Mouse (Mus musculus) yolk sac, embryonic 10.5 days (tissue): ENCODE results near the gene Nde1.

Experiments
- DNase-seq: peaks from one replicate; pipeline ENCODE4 v3.0.0-alpha.2; 2017; ENCODE audit warnings: low spot score

Nde1 gene

DNA sequence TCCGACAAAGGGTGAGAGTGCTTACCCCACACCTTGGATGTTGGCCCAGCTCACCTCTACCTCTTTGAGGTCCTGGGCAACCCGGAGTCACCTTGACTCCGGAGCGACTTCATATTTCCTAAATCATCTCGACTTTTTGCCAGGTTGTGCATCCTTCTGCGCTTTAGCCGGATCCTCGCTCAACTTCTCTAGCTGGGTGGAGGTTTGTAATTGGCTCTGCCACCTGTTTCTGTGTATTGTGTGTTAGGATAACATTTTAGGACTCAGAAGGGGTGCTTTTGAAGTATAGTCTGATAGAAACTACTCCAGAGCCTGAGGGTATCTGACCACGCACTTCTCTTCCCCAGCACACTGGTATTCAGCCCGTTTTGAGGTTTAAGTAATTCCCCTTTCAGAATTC, 656 bp downstream of the Nde1 start:
- no peak for DNase-seq

DNA sequence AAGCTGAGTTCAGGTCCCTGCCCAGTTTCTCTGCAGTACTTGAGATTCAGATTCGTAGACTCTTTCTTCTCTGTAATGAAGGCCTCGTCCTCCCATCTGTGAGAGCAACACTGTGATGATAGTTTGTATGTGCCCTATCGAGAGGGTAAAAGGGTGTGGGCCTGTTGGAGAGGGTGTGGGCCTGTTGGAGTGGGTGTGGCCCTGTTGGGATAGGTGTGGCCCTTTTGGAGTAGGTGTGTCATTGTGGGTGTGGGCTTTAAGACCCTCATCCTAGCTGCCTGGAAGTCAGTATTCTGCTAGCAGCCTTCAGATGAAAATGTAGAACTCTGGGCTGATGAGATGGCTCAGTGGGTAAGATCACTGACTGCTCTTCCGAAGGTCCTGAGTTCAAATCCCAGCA, 3.4 kb downstream of the Nde1 start:
- no peak for DNase-seq

DNA sequence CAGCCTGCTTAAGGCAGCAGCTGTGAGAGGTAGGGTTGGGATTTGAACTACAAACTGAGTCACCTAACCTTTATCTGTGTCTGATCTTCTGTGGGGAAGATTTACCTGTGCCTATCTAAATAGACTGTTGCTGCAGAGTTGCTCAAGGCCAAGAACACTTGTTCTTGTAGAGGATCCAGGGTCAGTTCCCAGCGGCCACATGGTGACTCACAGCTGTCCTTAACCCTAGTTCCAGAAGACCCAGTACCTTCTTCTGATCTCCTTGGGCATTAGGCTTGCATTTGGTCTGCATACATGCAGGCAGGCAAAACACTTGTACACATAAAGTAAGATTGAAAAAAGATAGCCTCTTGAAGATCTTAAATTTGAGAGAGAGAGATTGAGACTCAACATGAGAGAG, 6.6 kb downstream of the Nde1 start:
- DNase-seq, result no peak

DNA sequence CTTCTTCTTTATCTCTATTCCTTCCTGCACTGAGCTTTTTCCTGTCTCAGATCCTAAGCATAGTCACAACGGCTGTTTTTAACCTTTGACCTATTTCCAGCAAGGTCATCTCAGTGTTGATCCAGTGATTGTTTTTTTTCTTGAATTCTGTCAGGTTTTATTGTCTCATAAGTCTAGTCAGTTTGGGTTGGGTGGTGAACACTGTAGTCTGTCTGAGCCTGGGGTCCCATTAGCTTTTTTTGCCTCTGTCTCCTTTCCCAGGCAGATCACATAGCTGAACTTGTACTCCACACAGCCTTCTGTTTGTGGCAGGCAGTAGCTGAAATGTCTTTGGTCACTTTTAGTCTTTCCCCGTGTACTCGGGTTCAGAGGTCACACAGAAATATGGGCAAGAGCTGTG, 15.0 kb downstream of the Nde1 start:
- DNase-seq, result peak; percentile 72

- no peak for DNase-seq
Observed at GRCm38 (mm10) chr16:14180163-14180733, 17.2 kb downstream of the Nde1 start.

DNA sequence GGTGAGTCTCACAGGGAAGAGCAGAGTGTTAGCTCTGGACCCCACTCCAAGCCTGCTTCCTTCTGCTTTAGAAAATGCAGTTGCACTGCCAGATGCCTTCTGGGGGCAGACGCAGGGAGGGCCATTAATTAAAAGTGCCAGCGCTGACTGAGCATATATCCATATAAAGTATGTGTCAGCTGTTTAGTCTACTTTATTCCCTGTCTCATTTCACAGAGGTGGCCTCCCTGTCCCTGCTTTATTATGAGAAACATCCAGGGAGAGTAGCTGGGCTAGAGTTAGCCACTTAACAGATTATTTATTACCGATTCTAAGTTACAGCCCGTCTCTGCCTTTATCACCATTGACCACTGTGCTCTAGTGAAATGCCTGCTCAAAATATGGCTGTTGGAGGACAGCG, 19.3 kb downstream of the Nde1 start:
- DNase-seq, result no peak

DNA sequence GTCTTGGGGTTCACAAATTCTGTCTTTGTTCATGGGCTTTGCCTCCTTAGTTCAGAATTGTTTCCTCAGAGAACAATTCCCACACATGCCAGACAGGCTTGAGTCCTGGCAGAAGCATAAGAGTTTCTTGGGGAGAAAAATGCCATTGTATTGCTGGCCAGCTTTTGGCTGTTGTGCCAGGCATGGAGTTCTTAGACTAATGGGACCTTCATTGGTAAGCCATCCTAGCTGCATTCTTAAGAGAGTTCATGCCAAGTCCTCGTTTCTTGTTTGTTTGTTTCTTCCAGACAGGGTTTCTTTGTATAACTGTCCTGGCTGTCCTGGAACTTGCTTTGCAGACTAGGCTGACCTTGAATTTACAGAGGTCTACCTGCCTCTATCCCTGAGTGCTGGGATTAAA, 20.8 kb downstream of the Nde1 start:
- no peak for DNase-seq

DNA sequence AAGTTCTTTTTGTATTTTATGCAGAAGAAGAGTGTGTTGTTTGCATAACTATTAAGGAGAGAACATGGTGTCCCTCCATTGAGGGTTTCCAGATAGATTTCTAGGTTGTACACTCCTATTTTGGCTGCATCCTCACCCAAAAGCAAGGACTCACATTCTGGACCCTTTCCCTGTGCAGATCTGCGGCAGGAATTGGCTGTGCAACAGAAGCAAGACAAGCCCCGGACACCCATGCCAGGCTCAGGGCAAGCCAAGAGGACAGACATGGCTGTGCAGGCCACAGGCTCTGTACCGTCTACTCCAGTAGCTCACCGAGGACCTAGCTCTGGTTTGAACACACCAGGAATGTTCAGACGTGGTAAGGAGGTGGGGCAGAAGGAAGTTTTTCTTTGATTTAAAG, 22.4 kb downstream of the Nde1 start:
- DNase-seq, result no peak

- no peak for DNase-seq
Observed at GRCm38 (mm10) chr16:14194164-14194950, 31.3 kb downstream of the Nde1 start.

DNA sequence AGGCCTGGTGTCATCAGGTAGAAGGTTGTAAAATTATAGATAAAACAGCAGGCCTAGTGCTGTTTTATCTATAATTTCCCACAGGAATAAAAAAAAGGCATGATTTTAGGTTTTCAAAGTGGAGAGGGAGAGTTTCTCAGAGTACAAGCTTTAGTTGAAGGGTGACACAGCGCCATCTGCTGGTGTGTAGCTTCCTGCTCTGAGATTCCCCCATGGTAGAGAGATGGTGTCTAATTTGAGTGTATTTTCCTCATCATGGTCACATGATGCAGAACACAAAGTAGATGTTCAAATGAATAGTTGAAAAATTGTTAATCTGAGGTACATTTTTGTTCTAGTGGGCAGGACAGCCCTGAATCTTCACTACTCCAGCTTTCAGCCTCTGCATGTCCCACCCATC, 32.4 kb downstream of the Nde1 start:
- no peak for DNase-seq

DNA sequence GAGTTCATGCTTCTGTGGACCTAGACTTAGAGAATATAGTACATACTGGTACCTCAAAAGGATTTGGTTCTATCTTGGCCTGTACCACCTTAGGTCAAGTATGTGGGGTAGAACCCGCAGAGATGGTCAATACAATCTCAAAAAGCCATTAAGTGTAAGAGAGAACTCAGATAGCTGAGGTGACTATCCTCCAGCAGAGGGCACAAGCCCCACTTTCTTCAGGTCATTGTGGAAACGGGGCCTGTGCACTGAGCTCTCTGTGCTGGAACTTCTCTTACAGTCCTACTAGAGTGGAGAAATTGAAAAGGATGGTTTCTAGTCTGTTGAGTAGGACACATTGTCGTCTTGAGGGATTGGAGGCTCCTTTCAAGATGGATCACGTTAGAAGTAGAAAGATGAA, 35.7 kb downstream of the Nde1 start:
- DNase-seq, result no peak

DNA sequence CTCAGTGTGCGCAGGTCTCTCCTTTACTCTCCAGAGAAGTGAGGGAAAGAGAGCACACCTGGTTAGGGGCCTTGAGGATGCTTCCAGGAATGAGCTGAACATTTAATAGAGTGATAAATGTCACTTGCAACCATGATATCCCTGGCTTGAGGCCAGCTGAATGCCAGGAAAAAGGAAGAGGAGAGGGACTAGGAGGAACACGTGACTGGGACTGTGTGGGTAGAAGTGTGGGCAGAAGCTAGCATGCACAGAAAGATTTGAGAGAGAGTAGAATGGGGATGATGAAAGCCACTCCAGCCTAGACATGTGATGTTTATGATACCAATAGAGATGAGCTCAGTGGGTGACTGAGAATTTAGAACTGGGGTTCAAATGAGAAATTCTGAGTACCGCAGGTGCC, 52.1 kb downstream of the Nde1 start:
- DNase-seq, result no peak

- peak; percentile 57 for DNase-seq
Observed at GRCm38 (mm10) chr16:14237100-14237723, 74.1 kb downstream of the Nde1 start.

GRCm38 (mm10) chr16:14242059-14242458, 79.0 kb downstream of the Nde1 start:
- no peak for DNase-seq
